Mouse (Mus musculus) thymus, adult 2 months (tissue): ENCODE data around the gene Msh6. TPM values are rescaled to one million over a fixed set of nuclear protein-coding genes. Genes with fewer than 3 reads are reported as not detected.

Experiments
- DNase-seq: peaks from one replicate; pipeline ENCODE4 v3.0.0; 2021
- H3K27ac ChIP-seq: fragments of 200-500 bp; 2 replicates; pipeline ENCODE4 v1.5.1; 2012; ENCODE audit warnings: low read length, control low read depth; ENCODE audit not compliant: control insufficient read depth, insufficient read depth
- H3K27me3 ChIP-seq: fragments of 200-500 bp; 2 replicates; pipeline ENCODE4 v1.6.1; 2012; ENCODE audit warnings: mild to moderate bottlenecking, low read length, moderate library complexity, mixed read lengths; ENCODE audit not compliant: control insufficient read depth, insufficient read depth
- H3K36me3 ChIP-seq: fragments of 200-500 bp; 2 replicates; pipeline ENCODE4 v1.6.1; 2012; ENCODE audit warnings: mild to moderate bottlenecking, low read length, moderate library complexity; ENCODE audit not compliant: control insufficient read depth, insufficient read depth
- H3K4me1 ChIP-seq: fragments of 200-500 bp; replicated peaks from 2 replicates; pipeline ENCODE4 v1.6.1; 2012; ENCODE audit warnings: low read length; ENCODE audit not compliant: control insufficient read depth, insufficient read depth
- H3K4me3 ChIP-seq: fragments of 200-500 bp; 2 replicates; pipeline ENCODE4 v1.5.1; 2012; ENCODE audit warnings: mild to moderate bottlenecking, low read length, control low read depth, moderate library complexity; ENCODE audit not compliant: control insufficient read depth, insufficient read depth
- CTCF ChIP-seq: fragments of 200-500 bp; IDR thresholded peaks from 2 replicates; pipeline ENCODE4 v1.5.1; 2012; ENCODE audit warnings: mild to moderate bottlenecking, control low read depth, low read length, moderate library complexity, borderline replicate concordance; ENCODE audit not compliant: control insufficient read depth, poor library complexity, insufficient read depth; ENCODE audit errors: extremely low read depth
- POLR2A ChIP-seq: fragments of 200-500 bp; IDR thresholded peaks from 2 replicates; pipeline ENCODE4 v1.6.1; 2012; ENCODE audit warnings: mild to moderate bottlenecking, low read length, control low read depth, moderate library complexity; ENCODE audit not compliant: control insufficient read depth, poor library complexity, insufficient read depth; ENCODE audit errors: extremely low read depth
- WGBS: fragments of 180-500 bp; shearing (Covaris S2); methylation state at CpG from one replicate; pipeline ENCODE4 v1.1.7; 2018; 5-methylcytosine and 5-hydroxymethylcytosine counted together
- polyA plus RNA-seq: library from polyadenylated mRNA; depleted of rRNA; stranded (reverse); fragments of >200 nt; gene quantifications from 2 replicates; pipeline ENCODE4 v1.2.3, GENCODE M21; 2012; rRNA removed

The Msh6 gene
- polyA plus RNA-seq, 1 experiment, result 24.0 TPM

GRCm38 (mm10) chr17:88034418-88034817 is 59.6 kb downstream of the Msh6 start:
- DNase-seq, result no peak
- no peak for TF ChIP-seq CTCF
- TF ChIP-seq POLR2A, result no peak
- Histone ChIP-seq H3K36me3 (no peaks in the 10 kb centered on the region), H3K4me3 (no peak overlapping the region), H3K27me3 (no peaks in the 10 kb centered on the region), H3K4me1 (no peaks in the 10 kb centered on the region; the same call in 1 of the 2 replicates), H3K27ac (no peak overlapping the region)
- WGBS, result 97% methylated on average over 4 of the region's 4 CpGs

Other genes with a start within 250 kb of the Msh6 start
- gene Kcnk12, start 177.1 kb upstream of the Msh6 start, polyA plus RNA-seq, result 0.91 and 0.92 TPM in 2 replicates
- not detected in 2 replicates for gene Rpl36-ps4, start 54.1 kb upstream of the Msh6 start, polyA plus RNA-seq
- gene Fbxo11, start 90.2 kb downstream of the Msh6 start, polyA plus RNA-seq, result 29.5 and 39.6 TPM in 2 replicates